Mouse (Mus musculus): ENCODE measurements around the gene 4933430I17Rik. TPM values are rescaled to one million over a fixed set of nuclear protein-coding genes. Genes with fewer than 3 reads are reported as not detected.
"Not testable (repeated sequence)": the region's sequence is repeated elsewhere in the genome, so short reads cannot be mapped to it uniquely, and the experiment has no call there.

The 4933430I17Rik gene
- polyA plus RNA-seq, 1 experiment = 0.28 TPM

GRCm38 (mm10) chr4:62543782-62544181, 18.6 kb downstream of the 4933430I17Rik start:
- DNase-seq (ENCODE audit: low read depth) = no peak

DNA sequence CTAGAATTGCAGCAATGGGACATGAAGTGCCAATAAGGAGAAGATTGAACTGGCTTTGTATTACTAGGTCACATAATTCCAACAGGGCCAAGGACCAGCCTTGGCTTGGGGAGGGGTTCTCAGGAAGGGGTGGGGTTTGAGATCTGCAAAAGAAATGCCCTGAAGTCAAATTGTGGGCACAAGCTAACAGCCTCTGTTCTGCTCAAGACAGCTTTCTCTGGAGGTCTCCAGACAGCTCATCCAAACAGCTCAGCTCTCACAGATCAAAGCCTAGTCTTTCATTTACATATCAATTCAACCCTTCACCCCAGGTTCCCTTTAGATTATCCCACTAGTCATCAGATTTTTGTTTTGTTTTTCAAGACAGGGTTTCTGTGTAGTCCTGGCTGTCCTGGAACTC, 19.6 kb downstream of the 4933430I17Rik start:
- DNase-seq (ENCODE audit: low read depth) = no peak

DNA sequence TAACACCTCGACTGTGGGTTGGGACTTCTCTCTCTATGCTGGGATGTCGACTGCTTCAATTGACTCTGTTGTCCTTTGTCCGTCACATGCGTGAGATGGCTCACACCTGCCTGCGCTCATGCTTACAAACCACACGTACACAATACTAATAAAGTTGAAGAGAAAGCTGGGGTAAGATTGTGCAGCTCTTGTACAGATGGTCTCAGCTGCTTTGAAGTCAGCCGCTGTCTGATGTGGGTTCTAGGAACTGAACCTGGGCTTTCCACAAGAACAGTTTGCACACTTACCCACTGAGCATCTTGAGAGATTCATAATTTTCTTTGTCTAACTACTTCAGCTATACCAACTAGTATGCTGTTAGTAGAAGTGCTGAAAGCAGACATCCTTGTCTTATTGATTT, 26.8 kb downstream of the 4933430I17Rik start:
- no peak for DNase-seq (ENCODE audit: low read depth)

DNA sequence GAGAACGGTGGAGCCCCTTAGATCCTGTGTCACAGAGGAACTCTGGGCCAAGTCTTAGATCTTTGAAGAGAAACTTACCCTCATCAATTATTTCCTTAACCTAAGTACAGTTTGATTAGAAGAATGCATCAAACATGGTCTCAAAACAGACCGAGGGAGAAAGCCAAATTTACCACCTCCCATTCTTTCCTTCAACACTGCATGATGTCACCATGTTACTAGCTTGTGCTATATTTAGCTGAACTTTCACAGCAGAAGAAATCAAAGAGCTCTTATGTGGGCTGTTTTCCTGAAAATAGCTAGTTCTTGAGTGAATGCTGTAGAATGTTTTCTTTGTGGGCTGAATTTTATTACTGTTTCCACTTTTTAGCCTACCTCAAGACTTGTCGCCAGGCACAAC, 32.3 kb downstream of the 4933430I17Rik start:
- DNase-seq (ENCODE audit: low read depth) = no peak

DNA sequence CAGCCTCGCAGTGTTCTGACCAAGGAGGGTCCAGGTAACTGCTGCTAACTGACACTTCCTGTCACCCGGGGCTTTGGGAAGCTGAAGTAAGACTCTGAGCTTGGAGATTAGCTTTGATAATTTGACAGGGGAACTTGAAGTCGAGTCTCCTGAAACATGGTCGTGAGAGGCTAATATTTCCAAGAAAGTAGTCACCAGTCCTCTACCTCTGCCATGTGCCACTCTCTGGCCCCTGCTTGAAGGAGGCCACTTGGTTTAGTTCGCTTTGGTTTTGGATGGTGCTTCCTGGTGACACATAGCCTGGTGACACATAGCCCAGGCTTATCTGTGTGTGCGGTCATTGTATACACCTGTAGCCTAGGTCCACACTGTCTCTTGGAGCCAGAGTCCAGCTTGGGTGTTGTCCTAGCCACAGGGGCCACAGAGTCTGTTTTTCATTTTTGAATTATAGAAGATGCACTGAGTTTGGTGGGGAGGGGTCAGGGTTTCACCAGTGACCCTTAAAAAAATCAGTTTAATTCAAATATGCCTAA, 34.7 kb downstream of the 4933430I17Rik start, which contains the start of gene Rgs3:
Gene Rgs3 (plus strand): TSS at position 51 of the 533 bp plus-strand sequence.
- no peak for DNase-seq (ENCODE audit: low read depth)

- no peak for DNase-seq (ENCODE audit: low read depth)
Measured at GRCm38 (mm10) chr4:62560963-62561629, 35.9 kb downstream of the 4933430I17Rik start.

GRCm38 (mm10) chr4:62561630-62562001, 36.4 kb downstream of the 4933430I17Rik start:
- no peak for DNase-seq (ENCODE audit: low read depth)

DNA sequence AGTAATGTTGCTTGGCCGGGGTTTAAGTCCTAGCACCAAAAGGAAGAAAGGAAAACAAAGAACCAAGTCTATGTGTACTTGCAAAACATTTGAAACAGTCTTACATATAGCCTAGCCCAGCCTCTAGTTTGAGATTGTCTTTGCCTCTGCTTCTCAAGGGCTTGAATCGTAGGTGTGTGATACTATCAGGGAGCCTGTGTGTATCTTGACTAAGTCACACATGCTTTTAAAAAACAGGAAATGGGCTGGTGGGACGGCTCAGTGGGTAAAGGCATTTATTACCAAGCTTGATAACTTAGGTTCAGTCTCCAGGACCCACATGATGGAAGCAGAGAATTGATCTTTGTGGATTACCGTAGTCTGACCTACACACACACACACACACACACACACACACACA, 36.8 kb downstream of the 4933430I17Rik start:
- no peak for DNase-seq (ENCODE audit: low read depth)

DNA sequence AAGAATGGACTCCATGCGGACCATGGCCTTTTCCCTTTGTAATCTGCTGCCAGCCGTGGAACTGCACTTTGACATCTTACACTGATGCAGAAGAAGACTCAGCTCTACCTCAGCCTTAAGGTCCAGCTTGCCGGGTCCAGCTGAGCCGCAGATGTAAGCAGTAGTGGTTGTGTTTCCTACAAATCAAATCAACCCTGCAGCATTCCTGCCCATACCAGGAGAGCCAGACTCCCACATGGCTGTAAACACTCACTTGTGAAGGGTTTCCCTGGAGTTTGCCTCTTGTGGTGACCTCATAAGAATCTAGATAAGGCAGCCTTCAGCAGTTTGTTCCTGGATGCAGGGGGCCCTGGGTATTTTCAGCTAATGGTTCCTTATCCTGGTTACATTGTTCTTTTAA, 41.4 kb downstream of the 4933430I17Rik start:
- no peak for DNase-seq (ENCODE audit: low read depth)

- no peak for DNase-seq (ENCODE audit: low read depth)
Measured at GRCm38 (mm10) chr4:62567696-62568095, 42.5 kb downstream of the 4933430I17Rik start.

DNA sequence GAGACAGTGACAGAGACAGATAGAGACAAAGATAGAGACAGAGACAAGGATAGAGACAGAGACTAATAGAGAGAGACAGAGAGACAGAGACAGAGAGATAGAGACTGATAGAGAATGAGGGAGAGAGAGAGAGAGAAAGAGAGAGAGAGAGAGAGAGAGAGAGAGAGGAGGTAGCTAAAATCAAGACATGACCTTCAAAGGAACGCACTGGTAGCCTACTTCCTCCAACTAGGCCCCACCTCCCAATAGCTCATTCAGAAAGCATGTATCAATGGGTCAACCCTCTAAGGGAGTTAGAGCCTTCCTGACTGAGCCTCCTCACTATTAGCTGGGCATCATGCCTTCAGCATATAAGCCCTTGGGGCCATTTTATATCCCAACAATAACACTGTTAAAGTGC, 43.2 kb downstream of the 4933430I17Rik start:
- DNase-seq (ENCODE audit: low read depth) = no peak

DNA sequence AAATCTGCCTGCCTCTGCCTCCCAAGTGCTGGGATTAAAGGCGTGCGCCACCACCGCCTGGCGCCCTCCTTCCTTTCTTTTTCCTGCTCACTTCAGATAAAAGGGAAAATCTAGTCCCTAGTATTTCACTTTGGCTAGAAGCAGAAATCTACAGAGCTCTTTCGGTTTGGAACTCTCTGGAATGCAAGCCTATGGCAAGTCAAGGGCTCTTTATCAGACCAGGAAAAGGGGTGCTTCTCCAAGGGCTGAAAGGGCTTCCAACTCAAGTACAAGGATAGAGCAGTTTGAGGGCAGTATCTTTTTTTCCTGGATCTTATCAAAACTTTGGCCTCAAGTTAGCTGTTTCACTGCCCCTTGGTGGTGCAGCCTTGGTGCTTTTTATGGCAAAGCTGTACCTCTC, 44.4 kb downstream of the 4933430I17Rik start:
- no peak for DNase-seq (ENCODE audit: low read depth)

GRCm38 (mm10) chr4:62570029-62570428, 44.9 kb downstream of the 4933430I17Rik start:
- no peak for DNase-seq (ENCODE audit: low read depth)

- DNase-seq (ENCODE audit: low read depth) = no peak
Measured at GRCm38 (mm10) chr4:62582365-62583264, 57.4 kb downstream of the 4933430I17Rik start.

DNA sequence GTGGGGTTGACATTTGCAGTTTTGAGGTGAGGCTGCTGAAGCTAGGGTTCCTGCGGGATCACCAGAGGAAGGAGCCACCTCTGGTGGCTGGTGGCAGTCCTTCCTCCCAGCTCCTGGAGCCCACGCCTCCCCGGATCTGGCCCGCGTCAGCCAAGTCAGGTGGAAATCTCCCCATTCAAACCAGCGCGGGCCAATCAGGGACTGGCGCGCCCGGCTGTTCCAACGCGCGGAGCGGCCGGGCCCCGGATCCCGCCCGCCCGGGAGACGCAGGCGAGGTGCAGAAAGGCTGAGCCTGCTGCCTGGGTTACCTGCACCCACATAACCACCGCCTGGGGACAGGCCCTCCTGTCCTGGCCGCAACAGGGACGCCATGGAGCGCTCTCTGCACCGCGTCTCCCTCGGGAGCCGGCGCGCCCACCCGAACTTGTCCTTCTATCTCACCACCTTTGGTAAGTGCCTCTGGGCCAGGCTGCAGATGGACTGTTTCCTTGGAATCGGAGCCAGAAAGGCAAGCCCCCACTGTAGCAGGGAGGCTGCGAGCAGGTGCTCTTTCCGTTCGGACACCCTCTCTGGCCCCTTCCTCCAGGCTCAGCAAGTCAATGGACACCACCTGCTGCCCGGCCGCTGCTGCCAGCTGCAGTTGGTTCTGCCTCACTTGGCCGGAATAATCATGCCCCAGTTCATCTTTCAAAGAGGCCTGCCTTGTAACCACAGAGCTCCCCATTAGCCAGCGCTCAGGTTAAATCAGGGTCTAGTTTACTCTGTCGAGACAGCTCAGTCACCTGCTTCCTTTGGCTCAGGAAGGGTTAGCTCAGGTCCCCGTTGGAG, 58.3 kb downstream of the 4933430I17Rik start:
- no peak for DNase-seq (ENCODE audit: low read depth)

GRCm38 (mm10) chr4:62587067-62587466, 61.9 kb downstream of the 4933430I17Rik start:
- no peak for DNase-seq (ENCODE audit: low read depth)

- no peak for DNase-seq (ENCODE audit: low read depth)
Measured at GRCm38 (mm10) chr4:62590878-62591277, 65.7 kb downstream of the 4933430I17Rik start.

DNA sequence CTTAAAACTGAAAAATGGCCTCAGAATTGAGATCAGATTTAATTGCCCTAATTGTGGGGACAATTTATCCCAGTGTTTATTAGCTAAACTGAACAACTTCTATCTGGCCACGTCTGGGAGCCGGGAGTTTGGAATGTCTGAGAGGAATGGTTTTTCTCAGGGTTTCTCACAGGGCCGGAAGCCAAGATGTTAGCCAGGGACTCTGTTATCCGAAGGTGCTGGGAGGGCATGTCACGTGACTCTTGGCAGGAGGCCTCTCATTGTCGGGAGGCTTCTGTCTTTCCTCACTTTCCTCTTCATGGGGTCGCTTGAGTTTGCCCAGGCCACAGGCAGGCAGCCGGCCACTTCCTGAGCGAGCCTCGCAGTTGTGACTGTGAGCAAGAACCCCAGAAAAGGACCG, 66.2 kb downstream of the 4933430I17Rik start:
- no peak for DNase-seq (ENCODE audit: low read depth)

GRCm38 (mm10) chr4:62593546-62594240, 68.5 kb downstream of the 4933430I17Rik start:
- DNase-seq (ENCODE audit: low read depth) = not testable (repeated sequence)

DNA sequence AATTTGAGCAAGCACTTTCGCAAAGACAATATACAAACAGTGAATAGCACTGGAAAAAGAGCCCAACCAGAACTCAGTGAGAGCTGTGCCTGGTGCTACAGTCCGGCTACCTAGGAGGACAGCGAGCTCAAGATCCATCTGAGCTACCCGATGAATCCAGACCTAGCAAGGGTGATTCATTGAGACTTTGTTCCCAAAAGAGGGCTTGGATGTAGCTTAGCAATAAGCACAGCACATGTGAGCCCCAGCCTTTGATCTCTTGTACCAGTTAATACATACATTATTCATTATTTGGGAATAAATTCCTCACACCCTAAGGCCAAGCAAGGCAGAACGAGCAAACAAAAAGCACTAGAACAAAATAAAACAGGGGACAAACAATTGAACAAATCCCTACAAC, 69.3 kb downstream of the 4933430I17Rik start:
- DNase-seq (ENCODE audit: low read depth) = no peak

- no peak for DNase-seq (ENCODE audit: low read depth)
Measured at GRCm38 (mm10) chr4:62596051-62596450, 70.9 kb downstream of the 4933430I17Rik start.

Measured in gonadal fat pad, adult 2 months (tissue).